Mouse (Mus musculus): Measurements from ENCODE around the gene Cit.

GRCm38 (mm10) chr5:116037731-116038130 lies 192.7 kb downstream of the Cit start:
- TF ChIP-seq CHD2 (IDR thresholded peaks at IDR 0.05; ENCODE audit: low read depth, low read length), result no peak
- no peak for TF ChIP-seq HCFC1 (IDR thresholded peaks at IDR 0.05; ENCODE audit: borderline replicate concordance, insufficient read depth, low read length)

Data from ES-E14 (cell line).